Mouse (Mus musculus) cerebellum, adult 9-11 months (tissue): Measurements from ENCODE around the gene Zer1.

ENCODE experiments used
- DNase-seq: peaks from one replicate; pipeline ENCODE4 v3.0.0; 2022

Gene Zer1

DNA sequence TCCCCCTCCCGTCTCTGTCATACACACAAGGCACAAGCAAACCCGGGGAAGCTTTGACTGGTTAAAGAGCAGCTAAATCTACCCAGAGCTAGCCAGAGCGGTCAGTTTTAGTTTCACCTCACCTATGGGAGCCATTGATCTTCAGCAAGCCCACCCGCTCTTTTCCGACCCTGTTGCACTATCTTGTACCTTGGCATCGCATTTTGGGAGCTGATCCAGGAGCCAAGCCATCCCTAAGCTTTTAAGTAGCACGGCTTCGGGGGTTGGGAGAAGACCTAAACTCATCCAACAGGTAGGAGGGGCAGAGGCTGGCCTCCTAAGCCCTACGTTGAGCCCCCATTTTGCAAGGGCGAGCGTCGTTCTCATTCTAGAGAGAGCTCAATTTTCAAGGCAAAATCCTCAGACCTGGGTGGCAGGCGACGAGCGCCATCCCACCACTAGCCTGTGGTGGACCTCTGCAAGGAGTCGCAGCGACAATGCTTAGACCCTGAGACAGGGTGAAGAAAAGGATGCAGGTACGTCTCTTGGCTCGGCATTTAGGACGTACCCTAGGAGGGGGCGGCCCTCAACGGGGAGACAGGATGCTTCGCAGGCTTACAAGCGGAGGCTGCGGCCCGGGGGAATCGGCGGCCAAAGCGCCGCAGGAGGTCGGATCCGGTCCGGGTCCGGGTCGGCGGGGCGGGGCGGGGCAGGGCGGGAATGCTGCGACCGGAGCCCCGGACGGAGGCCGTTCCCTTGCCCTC is 485 bp downstream of the Zer1 start:
- no peak for DNase-seq

DNA sequence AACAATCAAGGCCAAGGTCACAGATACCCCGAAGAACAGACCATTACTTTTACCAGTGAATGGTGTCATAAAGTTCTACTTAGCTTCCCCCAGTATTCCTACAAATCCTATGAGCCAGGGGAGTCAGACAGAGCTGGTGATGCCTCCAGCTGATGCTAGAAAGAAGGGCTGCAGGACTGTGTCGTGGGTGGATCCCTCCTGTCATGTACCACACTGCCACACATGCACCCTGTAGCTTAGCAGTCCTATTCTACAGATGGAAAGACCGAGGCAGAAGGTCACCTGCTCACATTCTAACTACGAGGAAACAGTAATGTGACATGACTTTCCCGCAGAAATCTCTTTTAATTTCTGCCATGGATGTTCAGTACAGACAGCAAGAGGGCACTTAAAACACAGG is 1.6 kb downstream of the Zer1 start:
- no peak for DNase-seq

DNA sequence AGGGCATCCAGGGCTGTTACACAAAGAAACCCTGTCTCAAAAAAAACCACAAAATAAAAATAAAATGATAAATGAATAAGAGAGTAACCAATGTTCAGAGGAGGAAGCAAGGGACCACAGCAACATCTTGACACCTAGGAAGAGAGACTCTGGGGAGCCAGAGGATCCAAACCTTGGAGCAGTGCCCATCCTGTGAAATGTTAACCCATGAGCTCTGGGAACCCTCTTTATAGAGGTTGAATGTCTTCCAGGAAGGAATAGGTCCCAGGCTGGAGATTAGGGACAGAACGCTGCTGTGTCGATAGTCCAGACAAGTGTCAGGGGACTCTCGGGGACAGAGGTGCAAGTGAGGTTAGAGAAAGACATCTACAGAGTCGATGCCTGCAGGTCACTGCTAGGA is 4.1 kb downstream of the Zer1 start:
- no peak for DNase-seq

DNA sequence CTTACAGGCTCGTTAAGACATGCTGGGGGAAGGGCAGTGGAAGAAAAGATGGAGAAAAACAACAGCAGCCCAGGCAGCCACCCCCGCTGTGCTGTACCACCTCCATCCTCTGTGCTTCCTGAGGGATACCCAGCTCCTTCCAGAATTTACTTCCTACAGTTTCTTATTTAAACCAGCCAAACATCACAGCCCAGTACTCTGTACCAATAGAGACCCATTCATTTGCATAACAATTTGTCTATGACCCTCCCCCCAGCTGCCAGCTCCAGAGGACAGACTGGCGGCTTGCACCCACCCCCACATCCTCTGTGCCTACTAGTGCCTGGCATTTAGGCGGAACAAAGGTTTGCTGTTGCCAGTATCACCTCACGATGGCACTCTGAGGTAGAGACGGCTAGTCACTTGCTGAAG is 4.7 kb downstream of the Zer1 start:
- DNase-seq = no peak

DNA sequence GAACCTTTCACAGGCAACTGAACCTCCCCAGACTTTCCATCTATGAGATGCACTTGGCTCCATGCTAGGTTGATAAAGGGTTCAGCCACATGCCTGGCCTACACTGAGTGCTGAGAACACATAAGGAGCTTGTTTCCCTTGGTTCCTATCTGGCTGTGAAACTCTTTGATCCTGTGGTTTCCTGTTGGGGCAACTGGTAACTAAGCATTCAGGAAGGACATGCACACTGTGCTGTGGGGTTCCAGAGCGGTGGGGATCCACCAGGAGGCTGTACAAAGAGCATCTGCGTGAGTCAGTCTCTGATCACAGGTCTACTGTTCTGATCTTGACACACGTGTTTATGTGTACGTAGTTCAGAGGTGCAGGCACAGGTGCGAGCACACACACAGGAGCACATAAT is 11.8 kb downstream of the Zer1 start:
- no peak for DNase-seq

DNA sequence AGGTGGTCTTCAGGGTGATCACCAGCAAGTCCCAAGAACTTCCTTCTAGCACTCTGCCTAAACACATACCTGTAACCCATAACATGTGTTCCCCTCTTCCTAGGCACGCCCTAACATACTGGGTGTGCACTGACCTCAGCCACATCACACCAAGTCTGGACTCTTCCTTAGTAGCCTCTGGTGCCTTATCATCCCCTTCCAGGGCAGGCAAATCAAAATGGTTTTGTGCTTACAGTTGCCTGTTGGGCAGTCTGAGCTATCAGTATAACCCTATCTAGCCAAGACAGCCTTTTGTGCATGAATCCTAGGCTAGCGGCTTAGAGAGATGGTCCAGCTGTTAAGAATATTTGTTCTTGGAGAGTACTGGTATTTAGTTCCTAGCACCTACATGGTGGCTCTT is 12.9 kb downstream of the Zer1 start:
- no peak for DNase-seq

DNA sequence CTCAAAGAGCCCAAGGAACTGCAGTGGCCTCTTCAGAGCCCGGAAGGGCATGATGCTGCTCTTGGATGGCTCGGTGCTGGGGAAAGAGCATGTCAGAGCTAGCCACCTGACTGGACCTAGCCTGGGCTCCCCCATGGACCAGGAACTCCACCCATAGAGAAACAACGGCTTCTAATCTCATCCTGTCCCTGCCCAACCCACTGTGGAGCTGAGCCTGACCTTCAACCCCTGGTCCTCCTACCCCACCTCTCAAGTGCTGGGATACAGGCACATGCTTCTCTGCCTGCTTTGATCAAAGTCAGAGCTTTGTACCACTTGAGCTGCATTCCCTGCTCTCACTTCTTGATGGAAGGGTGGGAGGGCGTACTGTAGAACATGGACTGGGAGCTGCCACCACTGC is 16.1 kb downstream of the Zer1 start:
- no peak for DNase-seq

DNA sequence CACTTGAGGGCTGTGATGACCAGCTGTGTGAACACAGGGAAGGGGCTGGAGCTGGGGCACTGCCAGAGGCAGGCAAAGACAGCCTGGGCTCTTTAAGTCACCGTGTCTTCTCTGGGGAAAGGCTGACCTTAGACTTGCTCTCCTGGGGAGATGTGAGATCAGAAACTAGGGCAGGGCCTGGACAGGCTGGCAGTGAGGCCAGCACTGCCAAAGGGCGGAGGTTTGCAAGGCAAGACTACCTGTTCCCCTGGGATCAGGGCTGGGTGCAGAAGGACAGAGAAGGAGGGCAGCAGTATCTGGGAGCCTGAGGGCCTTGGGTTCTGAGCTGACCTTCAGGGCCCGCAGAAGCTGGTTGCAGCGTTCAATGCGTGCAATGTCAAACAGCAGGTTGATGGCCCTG is 16.7 kb downstream of the Zer1 start:
- DNase-seq = no peak

DNA sequence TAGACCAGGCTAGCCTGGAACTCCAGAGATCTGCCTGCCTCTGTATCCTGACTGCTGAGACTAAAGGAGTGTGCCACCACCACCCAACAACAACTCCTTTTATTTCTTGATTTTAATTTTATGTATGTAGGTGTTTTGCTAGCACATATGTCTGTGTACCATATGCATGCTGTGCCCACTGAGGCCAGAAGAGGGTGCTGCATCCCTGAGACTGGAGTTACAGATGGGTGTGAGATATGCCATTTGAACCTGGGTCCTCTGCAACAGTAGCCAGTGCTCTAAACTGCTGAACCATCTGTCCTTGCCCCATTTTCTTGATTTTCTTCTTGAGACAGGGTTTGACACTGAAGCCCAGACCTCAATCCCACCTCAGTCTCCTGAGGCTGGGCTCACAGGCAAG is 18.0 kb downstream of the Zer1 start:
- no peak for DNase-seq

DNA sequence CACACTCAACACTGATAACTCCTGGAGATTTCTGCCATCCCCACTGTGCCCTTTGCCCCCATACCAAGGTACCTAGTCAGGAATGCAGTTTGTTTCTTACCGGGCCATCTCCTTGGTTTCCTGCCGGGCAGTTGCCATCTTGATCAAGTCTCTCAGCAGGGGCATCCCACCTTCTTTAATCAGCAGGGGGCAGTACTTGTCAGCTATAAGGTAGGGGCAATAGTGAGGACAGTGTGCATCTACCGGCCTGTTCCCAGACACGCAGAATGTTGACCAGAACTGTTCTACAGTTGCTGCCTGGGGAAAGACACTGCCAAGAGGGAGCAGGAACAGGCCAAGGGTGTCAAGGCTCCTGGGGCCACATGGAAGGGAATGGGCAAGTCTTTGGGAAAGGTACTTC is 24.2 kb downstream of the Zer1 start:
- no peak for DNase-seq

DNA sequence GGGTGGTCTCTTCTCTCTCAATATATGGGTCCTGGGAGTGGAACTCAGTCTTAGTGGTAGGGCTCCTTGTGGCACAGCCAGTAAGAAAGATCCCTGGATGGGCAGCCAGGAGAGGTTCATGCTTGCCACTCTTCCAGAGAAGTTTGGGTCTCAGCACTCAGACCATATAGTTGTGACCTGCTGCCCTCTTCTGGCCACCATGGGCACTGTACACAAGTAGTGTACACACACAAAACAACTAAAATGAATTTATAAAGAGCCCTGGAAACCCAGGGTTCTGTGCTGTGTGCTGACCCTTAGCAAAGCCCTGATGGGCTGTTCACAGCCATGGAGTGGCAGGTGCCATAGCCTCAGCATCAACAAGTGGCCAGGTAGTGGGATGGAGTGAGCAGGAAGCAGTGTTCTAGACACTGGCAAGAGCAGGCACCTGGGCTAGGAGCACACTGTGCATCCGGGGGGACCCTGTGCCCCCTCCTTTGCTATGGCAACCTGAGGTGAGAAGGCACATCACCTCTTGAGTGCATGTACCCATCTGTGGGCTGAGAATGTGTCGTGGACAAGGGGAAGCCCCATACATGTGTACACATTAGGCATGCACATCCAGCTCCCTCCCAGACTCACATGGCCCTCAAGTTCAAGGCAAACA is 28.4 kb downstream of the Zer1 start:
- DNase-seq = no peak

DNA sequence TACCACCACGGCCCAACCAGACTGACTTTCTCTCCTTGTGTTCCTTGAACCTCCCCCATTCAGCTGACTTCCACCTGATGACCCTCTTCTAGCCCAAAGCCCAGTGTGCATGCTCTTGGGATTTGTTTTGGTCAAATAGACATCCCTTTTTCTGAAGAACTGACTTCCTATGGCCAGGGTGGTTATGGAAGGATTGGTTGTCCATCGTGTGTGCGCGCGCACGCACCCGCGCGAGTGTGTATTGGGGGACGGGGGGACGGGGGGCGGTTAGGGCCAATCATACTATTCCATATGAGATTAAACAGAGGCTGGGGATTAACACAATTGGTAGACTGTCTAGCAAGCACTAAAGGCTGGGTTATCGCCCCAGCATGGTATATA is 30.2 kb downstream of the Zer1 start:
- no peak for DNase-seq

DNA sequence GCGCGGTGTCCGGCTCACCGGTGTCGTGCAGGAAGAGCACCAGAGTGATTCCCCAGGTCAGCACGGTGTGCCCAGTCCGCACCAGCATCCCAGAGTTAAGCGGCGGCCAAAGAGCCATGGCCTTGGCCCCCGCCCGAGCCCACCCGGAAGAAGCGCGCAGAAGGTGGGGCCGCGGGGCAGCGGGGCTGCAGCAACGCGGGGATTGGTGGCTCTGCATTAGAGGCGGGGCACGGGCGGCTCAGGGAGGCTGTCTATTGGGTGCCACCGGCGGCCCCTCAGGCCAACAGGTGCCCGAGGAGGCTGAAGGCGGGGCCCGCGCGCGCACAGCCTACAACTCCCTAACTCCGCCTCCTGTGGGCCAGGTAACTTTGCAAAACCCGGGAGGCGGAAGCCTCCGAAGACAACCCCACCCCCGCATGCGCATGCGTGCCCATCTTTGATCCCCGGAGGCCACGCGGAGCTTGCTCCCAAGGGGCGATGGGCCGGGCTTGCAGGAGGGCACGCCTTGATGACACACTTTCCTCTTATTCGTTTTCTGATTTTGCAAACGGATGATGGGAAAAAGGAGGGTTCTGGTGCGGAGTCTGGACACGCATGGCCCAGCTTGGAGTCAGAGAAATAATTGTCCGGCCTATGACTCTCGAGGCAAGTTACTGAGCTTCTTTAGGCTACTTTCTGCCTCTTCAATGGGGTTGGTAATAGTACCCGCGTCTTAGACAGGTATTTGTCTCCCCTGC is 30.7 kb downstream of the Zer1 start, which contains the start of gene Zdhhc12:
TSS of gene Zdhhc12 (minus strand) at position 178 of the 737 bp plus-strand sequence.
- peak; percentile 95 for DNase-seq

DNA sequence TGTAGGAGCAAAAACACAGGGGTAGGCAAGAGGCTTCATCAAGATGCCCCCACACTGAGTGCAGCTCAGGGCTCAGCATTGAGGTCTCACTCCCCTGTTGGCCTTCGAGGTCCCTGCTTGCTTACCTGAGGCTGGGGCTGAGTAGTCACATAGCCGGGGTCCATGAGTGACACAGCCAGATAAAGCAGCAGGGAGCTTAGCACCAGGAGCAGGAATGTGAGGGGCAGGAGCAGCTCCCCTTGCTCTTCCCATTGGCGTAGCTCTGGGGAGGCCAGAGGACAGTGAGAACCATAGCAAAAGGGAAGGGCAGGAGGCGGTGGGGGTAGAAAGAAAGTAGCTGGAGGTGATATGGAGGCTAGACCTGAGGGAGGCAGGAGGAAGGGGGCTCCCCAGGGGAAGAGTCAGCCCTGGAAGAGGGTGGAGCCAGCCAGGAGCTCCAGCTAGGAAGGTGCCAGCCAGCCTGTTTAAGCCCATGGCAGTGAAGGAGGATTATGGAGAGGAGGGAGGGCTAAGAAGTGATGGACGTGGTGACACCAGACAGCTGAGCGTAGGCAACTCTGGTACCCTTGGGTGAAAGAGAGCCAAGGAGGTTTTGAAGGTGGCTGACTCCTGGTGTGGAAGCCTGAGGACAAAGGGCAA is 32.0 kb downstream of the Zer1 start:
- no peak for DNase-seq

DNA sequence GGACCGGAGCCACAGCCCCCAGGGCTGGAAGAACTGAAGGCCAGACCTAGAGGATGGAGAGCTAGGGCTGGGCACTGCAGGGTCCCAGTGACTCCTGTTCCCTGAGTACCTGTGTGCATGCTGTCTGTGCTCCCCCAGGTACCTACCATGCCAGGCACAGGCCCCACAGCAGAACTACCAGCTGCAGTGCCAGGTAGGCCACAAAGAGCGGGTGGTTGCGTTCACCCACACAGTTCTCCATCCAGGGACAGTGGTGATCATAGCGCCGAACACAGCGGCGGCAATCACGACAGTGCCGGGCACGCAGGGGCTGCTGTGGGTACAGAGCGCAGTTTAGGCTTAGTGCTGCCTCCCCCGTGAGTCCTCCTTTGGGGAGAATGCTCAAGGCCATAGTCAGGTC is 32.9 kb downstream of the Zer1 start:
- no peak for DNase-seq

DNA sequence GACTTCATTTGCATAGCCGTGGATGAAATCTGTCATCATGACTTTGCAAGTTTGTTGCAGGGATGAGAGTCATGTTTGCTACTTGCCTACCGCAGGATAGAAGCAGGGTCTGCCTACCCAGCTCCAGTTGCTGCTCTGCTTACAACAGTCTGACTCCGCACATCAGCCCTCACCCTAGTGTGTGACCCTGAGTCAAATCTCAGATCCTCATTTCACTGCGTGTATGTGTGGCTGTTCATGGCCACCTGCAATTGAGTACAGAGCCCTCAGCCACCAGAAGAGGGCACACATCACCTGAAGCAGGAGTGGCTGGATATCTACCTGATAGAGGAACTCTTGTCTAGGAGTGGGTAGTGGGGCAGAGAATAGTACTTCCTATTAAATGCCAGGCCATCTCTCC is 37.1 kb downstream of the Zer1 start:
- no peak for DNase-seq

DNA sequence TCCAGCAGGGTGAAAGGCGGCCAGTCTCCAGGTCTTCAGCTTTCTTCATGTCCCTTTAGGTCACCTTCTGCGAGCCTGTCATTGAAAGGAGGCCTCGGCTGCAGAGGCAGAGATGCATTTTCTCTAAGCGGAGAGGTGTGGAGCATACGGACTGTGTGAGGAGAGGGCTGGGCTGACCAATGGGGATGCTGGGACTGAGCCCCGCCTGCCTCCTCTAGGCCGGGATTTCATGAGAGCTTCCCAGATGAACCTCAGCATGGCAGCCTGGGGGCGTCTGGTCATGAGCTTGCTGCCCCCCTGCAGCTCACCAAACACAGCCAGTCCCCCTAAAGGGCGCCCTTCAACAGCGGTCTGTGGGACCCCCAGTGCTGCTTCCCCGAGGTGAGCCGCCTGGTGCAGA is 39.8 kb downstream of the Zer1 start:
- DNase-seq = no peak

DNA sequence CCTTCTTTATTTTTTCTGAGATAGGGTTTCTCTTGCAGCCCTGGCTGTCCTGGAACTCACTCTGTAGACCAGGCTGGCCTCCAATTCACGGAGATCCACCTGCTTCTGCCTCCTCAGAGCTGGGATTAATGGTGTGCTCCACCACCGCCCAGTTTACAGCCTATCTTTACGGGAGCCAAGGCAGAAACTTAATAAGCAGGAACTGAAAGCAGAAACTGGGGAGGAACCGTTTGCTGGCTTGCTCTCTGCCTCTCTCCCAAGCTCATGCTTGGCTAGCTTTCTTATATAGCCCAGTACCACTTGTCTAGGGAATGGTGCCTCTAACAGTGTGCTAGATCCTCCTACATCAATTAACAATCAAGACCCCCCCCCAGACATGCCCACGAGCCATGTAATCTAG is 40.3 kb downstream of the Zer1 start:
- no peak for DNase-seq

DNA sequence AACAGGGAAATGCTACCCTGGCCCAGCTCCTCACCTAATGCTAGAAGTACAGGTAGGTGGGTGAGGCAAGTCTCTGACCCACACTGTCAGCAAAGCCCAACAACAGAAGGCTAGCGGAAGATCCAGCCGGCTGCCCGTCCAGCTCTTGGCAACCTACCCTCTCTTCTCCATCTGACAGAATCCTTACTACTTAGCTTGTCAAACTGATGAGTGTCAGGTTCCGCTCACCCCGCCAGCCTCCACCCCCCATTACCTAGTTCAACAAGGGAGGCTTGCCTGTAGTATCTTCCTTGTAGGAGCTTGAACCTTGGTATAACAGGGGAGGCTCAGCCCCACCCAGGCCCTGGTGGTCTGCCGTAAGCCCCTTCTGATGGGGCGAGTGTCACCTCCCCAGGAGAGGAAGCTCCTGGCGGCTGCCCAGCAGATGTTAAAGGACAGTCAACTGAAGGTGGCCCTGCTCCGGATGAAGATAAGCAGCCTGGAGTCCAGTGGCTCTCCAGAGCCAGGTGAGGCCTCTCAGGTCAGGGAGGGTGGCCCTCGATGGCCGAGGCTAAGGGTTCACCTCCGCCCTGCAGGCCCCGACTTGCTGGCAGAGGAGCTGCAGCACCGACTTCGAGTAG is 44.1 kb downstream of the Zer1 start:
- no peak for DNase-seq

DNA sequence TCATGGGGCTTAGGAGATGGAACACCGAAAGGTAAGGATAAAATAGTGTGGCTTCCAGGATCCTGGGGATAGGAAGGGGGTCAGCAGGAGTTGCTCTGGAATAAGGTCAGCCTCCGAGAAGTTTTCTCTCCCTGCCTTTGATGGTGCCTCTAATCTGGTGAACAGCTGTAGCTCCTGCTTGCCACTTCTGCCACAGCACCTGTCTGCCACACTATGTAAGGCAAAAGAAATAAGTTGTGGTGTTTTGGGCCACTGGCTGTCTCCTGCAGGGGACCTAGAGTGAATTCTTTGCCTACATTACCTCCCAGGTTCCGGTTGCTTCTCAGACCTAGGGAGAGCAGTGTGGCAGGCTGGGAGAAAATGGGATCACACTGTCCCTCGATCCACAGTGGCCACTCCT is 45.6 kb downstream of the Zer1 start:
- no peak for DNase-seq

DNA sequence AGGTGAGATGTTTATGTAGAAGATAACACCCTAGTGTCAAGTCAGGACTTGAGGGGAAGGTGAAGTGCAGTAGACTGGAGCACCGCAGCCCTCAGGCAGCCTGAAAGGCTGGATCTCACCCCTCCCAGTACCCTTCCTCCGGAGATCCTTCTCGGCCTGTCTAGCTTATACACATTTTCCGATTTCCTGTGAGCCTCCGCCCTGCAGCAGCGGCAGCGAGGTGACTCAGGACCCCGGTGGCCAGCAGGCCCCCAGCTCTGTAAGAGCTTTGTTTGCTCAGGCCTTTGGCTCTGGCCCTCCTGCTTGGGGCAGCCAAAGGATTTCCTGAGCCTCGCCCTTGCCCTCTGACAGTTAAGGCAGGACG is 46.1 kb downstream of the Zer1 start:
- no peak for DNase-seq

DNA sequence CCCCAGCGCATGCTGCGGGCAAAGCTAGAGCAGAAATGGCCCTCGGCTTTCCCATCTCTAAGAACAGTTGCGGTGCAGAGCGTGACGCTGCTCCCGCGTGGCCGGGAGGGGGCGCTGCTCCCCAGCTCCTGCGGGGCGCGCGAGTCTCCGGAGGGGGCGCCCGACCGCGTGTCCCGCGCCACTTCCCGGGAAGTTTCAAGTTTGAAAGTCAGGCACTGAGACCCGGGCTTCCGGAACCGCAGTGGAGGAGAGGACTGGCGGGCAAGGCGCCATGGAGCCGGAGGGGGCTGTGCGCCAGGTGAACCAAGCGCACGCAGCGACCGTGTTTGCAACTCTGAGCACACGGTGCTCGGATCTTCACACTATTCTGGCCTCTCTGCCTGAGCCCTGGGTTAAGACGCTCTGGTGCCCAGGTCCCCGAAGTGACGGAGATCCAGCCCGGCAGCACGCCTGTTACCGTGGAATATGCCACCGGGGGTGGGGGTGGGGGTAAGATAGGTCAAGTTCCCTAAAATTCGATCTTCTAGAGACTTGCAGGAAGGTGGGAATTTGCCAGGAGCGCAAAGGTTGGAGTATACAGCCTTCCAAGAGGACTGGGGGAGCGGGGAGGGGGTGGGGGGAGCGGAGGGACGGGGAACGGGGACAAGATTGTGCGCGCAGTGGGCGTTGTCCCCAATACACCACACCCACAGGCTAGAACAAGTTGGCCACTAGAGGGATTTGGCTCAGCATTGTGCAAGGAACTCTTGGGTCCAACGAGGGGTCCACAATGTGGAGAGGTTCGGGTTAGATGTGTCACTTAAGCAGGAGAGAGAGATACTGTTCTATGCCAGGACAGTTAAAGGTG is 46.7 kb downstream of the Zer1 start, which contains the start of gene Pkn3:
TSS of gene Pkn3 (plus strand) at position 183 of the 847 bp plus-strand sequence.
- DNase-seq = peak; percentile 73
